Mouse (Mus musculus): ENCODE measurements around the gene Gipr. TPM values are rescaled to one million over a fixed set of nuclear protein-coding genes. Genes with fewer than 3 reads are reported as not detected.

The Gipr gene
- 0.09 and 0.28 TPM in 2 replicates for polyA plus RNA-seq (2012; rRNA removed)

GRCm38 (mm10) chr7:19165656-19166423 lies at the start of gene Gipr:
Gene Gipr (minus strand): TSS chr7:19166127.
- DNase-seq (ENCODE audit: low spot score): no peak

DNA sequence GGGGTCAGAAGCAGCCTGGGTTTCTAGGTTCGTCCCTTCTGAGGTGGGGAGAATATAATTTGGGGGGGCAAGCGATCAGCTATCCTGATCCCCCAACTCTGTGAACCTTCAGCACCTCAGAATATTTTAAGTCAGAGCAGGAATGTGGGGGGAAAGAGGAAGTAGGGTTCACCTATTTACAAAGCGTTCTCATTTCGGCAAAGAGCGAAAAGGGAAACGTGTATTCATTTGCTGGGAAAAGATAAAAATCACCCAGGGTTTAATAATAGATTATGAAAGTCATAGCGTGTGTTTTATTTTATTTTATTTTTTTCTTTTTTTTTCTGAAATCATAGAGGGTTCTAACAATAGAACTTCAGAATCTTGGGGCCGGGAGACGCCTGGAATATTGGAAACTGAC lies 49.0 kb upstream of the Gipr start:
- DNase-seq (ENCODE audit: low spot score): no peak

DNA sequence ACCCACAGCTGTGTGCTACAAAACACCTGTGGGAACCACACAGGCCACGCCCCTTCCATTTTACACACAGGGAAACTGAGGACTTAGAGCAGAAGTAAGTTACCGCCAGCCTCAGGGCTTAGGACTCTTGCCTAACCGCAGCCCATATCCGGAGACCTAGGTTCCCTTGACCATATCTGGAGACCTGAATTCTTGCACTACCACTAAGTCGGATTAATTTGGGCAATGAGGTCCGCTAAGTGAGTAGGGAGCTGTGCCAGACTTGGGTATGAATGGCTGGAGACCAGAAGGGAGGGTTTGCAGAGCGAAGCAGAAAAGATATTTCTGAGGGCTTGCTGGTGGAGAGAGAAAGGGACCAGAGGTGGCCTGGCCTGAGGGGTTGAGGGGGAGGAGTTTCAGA lies 48.4 kb upstream of the Gipr start:
- DNase-seq (ENCODE audit: low spot score): no peak

DNA sequence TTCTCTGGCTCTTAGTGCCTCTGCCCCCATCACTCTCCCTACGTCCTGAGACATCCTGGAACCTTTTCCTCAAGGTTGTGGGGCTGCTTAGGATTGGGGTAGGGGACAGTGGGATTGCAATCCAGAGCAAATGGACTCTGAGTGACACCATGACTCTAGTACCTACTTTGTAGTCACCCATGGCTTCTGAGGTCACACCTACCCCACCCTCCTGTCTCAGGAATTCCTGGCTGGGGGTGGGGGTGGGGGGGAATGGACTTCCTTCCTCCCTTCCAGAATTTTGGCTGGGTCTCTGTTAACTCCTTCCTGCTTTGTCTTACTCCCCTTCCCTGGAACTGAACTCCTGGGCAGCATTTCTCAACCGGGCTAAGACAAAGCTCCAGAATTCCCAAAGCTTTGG lies 47.5 kb upstream of the Gipr start:
- no peak for DNase-seq (ENCODE audit: low spot score)

DNA sequence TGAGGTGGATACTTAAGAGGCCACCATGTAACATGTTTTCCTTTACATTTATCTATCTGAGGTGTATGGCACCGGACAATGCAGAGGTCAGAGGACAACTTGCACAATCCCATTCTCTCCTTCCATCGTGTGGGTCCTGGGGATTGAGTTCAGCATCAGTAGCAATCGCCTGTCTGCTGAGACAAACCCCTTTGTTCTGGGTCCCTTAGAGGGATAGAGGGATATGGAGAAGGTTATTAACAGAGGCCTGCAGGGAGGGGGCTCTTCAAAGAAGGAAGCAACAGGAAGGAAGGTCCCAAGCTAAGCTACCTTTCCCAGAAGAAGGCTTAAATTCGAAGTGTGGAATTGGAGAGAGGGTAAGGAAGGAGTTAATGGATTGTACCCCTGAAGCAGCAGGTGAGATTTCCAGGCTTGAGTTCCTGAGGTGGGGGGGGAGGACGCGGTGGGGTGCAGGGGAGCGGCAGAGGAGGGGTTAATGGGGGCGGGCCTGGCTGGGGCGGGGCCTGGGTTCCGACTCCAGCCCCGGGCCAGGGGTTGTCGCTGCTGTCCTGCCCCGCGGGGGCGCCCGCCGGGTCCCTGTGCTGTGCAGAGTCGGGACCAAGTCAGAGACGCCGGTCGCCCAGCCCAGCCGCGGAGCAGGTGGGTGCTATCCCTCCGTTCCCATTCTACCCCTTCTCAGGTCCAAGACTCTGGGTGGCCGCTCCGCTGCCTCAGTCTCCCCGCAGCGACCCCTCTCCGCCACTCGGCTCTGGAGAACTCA lies 46.2 kb upstream of the Gipr start, which contains the start of gene Gpr4:
TSS of gene Gpr4 (plus strand) at position 543 of the 760 bp plus-strand sequence.
- DNase-seq (ENCODE audit: low spot score): no peak

- DNase-seq (ENCODE audit: low spot score): no peak
These were observed 45.2 kb upstream of the Gipr start for GRCm38 (mm10) chr7:19211041-19211675.

- DNase-seq (ENCODE audit: low spot score): no peak
These were observed 44.1 kb upstream of the Gipr start for GRCm38 (mm10) chr7:19210010-19210409.

DNA sequence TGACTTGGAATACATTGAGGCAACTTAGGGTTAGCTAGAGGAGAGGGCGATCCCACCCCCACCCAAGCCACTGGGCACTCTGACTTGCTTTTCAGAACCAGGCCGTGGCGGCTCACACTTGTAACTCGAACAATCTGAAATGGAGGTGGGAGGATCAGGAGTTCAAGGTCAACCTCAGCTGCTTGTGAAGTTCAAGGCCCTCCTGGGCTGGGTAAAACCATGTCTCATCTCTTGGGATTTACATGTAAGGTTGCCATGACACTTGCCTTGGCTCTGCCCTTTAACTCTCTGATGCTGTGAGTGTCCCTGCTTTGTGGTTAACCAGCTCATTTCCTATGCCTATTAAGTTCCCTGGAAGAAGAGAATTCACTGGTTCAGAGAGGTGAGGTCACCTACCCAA lies 43.6 kb upstream of the Gipr start:
- no peak for DNase-seq (ENCODE audit: low spot score)

DNA sequence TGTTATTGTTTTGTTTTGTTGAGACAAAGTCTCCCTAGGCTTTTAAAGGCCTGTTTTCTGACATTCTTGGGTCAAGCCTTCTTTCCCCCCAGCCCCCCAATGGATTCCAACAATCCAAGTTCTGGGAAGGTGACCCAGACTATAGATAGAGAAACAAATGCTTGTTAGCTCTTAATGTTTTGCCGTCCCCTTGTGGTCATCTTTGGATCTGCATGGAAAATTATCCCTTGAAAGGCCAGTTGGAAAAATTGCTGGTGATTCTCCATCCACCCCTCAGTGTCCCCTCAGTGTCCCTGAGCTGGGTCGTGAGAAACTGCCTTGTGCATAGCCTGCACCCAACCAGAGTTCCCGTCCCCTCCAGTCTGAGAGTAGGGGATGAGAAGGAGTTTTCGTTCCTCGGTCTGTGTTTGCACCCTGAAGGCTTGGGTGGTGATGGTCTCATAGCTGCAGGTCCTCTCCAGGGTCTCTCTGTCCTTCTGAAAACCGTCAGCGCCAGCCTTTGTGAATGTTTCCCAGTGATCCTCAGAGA lies 43.1 kb upstream of the Gipr start:
- no peak for DNase-seq (ENCODE audit: low spot score)

- no peak for DNase-seq (ENCODE audit: low spot score)
These were observed 42.4 kb upstream of the Gipr start for GRCm38 (mm10) chr7:19208201-19208910.

GRCm38 (mm10) chr7:19202065-19202850 lies 36.3 kb upstream of the Gipr start:
- no peak for DNase-seq (ENCODE audit: low spot score)

- no peak for DNase-seq (ENCODE audit: low spot score)
These were observed 35.7 kb upstream of the Gipr start for GRCm38 (mm10) chr7:19201660-19202059.

- no peak for DNase-seq (ENCODE audit: low spot score)
These were observed 32.1 kb upstream of the Gipr start for GRCm38 (mm10) chr7:19197985-19198384.

DNA sequence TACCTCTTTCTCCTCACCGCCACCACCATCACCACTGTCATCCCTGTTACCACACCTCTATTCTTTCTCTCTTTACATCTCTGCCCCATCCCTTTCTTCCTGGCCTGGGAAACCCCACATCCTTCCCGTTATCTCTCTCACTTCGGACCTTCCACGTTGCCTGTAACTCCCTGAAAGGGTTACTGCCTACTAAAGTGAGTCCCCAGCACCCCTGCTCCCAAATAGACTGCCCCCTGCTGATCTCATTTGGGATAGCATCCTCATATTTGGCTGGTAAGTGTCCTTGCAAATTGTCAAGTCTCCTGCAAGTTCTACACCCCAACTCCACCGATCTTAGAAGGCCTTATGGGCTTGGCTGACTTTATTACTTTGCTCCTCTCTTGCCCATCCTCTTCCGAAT lies 30.7 kb upstream of the Gipr start:
- DNase-seq (ENCODE audit: low spot score): no peak

GRCm38 (mm10) chr7:19194676-19195075 lies 28.7 kb upstream of the Gipr start:
- DNase-seq (ENCODE audit: low spot score): no peak

DNA sequence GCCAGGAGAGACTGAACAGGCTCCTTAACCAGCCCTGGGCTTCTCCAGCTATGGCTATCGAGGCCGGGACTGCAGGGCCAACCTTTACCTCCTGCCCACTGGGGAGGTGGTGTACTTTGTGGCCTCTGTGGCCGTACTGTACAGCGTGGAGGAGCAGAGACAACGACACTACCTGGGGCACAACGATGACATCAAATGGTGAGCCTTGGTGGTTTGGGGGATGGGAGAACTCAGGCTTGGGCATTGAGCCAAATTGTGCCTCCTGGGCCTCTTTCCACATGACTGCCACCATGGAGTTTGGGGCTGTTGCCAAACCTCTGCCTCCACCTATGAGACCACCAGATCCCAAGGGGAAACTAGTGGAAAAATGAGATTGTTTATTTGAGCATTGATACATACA lies 18.8 kb upstream of the Gipr start:
- DNase-seq (ENCODE audit: low spot score): no peak

GRCm38 (mm10) chr7:19184250-19184649 lies 18.3 kb upstream of the Gipr start:
- no peak for DNase-seq (ENCODE audit: low spot score)

- no peak for DNase-seq (ENCODE audit: low spot score)
These were observed 15.0 kb upstream of the Gipr start for GRCm38 (mm10) chr7:19180862-19181429.

DNA sequence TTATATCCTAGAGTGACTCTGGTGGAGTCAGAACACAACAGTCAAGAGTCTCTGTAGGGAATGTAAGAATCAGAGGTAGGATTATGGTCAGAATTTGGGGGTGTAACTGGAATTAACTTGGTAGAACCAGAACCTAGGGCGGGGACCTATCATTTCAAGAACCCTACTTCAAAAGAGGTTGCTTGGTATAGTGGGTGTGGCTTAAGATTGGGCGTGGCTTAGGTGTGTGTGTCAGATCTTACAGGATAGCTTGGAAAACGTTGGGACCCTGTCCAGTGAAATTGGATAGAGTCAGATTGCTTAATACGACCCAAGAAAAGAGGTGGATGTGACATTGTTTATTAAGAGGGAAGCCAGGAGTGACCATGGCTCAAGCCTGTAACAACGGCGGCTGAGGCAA lies 14.0 kb upstream of the Gipr start:
- DNase-seq (ENCODE audit: low spot score): no peak

DNA sequence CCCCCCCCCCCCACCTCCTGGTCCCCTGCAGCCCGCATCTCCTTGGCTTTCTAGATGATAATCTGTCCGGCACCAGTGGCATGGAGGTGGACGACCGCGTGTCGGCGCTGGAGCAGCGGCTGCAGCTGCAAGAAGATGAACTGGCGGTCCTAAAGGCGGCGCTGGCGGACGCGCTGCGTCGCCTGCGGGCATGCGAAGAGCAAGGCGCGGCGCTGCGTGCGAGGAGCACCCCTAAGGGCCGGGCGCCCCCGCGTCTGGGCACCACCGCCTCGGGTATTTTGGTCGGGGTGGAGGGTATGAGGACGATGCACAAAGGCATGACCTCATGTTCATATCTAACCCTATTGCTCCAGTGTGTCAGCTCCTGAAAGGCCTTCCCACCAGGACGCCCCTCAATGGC lies 13.2 kb upstream of the Gipr start:
- DNase-seq (ENCODE audit: low spot score): no peak

All from urinary bladder, adult 2 months (tissue).